Mouse (Mus musculus): ENCODE data around the gene L1cam. TPM values are rescaled to one million over a fixed set of nuclear protein-coding genes. Genes with fewer than 3 reads are reported as not detected.
A peak's percentile ranks its signal among the peaks of the same experiment; 100 is the strongest.

Gene L1cam
- polyA plus RNA-seq, 1 experiment from 2014 or later = 0.73 TPM

GRCm38 (mm10) chrX:73880194-73881035 lies 15.5 kb downstream of the L1cam start:
- Histone ChIP-seq H3K4me2 (peak overlapping the region; percentile 70), H3K27me3 (replicated peaks) (peaks cover 48% of the 10 kb centered on the region), H3K9me3 (replicated peaks) (no peaks in the 10 kb centered on the region), H3K9ac (0 out of 2 replicates have a peak overlapping the region, but pooled peaks have one; percentile 4), H3K4me1 (replicated peaks) (no peaks in the 10 kb centered on the region; the same call in 1 of the 2 replicates), H3K27ac (ENCODE audit: poor library complexity, severe bottlenecking) (no peak overlapping the region), H3K36me3 (no peaks in the 10 kb centered on the region), H3K4me3 (peak overlapping the region; percentile 50)
- WGBS = 19% methylated on average over 42 of the region's 48 CpGs
- no peak for ATAC-seq (ENCODE audit: insufficient number of reproducible peaks, low FRiP score)

GRCm38 (mm10) chrX:73877014-73877413 lies 18.9 kb downstream of the L1cam start:
- no peaks in the 10 kb centered on the region for H3K36me3 ChIP-seq
- peaks cover 39% of the 10 kb centered on the region for H3K27me3 ChIP-seq (replicated peaks)
- H3K27ac ChIP-seq (ENCODE audit: poor library complexity, severe bottlenecking) = no peak overlapping the region
- H3K4me2 ChIP-seq = no peak overlapping the region
- H3K4me3 ChIP-seq = no peak overlapping the region
- no peaks in the 10 kb centered on the region for H3K9me3 ChIP-seq (replicated peaks)
- no peaks in the 10 kb centered on the region; the same call in 1 of the 2 replicates for H3K4me1 ChIP-seq (replicated peaks)
- ATAC-seq (ENCODE audit: insufficient number of reproducible peaks, low FRiP score) = no peak
- 68% methylated on average over 1 of the region's 1 CpGs for WGBS
- H3K9ac ChIP-seq = no peak overlapping the region

GRCm38 (mm10) chrX:73875881-73876280 lies 20.0 kb downstream of the L1cam start:
- H3K9ac ChIP-seq = no peak overlapping the region
- 48% methylated on average over 2 of the region's 2 CpGs for WGBS
- peaks cover 28% of the 10 kb centered on the region for H3K27me3 ChIP-seq (replicated peaks)
- no peak overlapping the region for H3K4me3 ChIP-seq
- no peak overlapping the region for H3K27ac ChIP-seq (ENCODE audit: poor library complexity, severe bottlenecking)
- ATAC-seq (ENCODE audit: insufficient number of reproducible peaks, low FRiP score) = no peak
- H3K4me1 ChIP-seq (replicated peaks) = no peaks in the 10 kb centered on the region; the same call in 1 of the 2 replicates
- no peaks in the 10 kb centered on the region for H3K36me3 ChIP-seq
- H3K9me3 ChIP-seq (replicated peaks) = no peaks in the 10 kb centered on the region
- H3K4me2 ChIP-seq = no peak overlapping the region

GRCm38 (mm10) chrX:73871956-73872355 lies 23.9 kb downstream of the L1cam start:
- Histone ChIP-seq H3K9ac (no peak overlapping the region), H3K4me2 (no peak overlapping the region), H3K9me3 (replicated peaks) (no peaks in the 10 kb centered on the region), H3K4me3 (no peak overlapping the region), H3K36me3 (no peaks in the 10 kb centered on the region), H3K27me3 (replicated peaks) (no peaks in the 10 kb centered on the region; the same call in 1 of the 2 replicates), H3K4me1 (replicated peaks) (no peaks in the 10 kb centered on the region), H3K27ac (ENCODE audit: poor library complexity, severe bottlenecking) (no peak overlapping the region)
- 35% methylated on average over 1 of the region's 1 CpGs for WGBS
- ATAC-seq (ENCODE audit: insufficient number of reproducible peaks, low FRiP score) = no peak

GRCm38 (mm10) chrX:73871474-73871873 lies 24.4 kb downstream of the L1cam start:
- no peak for ATAC-seq (ENCODE audit: insufficient number of reproducible peaks, low FRiP score)
- Histone ChIP-seq H3K4me2 (no peak overlapping the region), H3K36me3 (no peaks in the 10 kb centered on the region), H3K4me3 (no peak overlapping the region), H3K4me1 (replicated peaks) (no peaks in the 10 kb centered on the region), H3K27me3 (replicated peaks) (no peaks in the 10 kb centered on the region; the same call in 1 of the 2 replicates), H3K9ac (no peak overlapping the region), H3K9me3 (replicated peaks) (no peaks in the 10 kb centered on the region), H3K27ac (ENCODE audit: poor library complexity, severe bottlenecking) (no peak overlapping the region)

- H3K27me3 ChIP-seq (replicated peaks) = no peaks in the 10 kb centered on the region
- H3K36me3 ChIP-seq = no peaks in the 10 kb centered on the region
- H3K4me2 ChIP-seq = no peak overlapping the region
- H3K9me3 ChIP-seq (replicated peaks) = no peaks in the 10 kb centered on the region
- H3K27ac ChIP-seq (ENCODE audit: poor library complexity, severe bottlenecking) = no peak overlapping the region
- ATAC-seq (ENCODE audit: insufficient number of reproducible peaks, low FRiP score) = no peak
- no peak overlapping the region for H3K9ac ChIP-seq
- H3K4me1 ChIP-seq (replicated peaks) = no peaks in the 10 kb centered on the region
- 15% methylated on average over 5 of the region's 5 CpGs for WGBS
- no peak overlapping the region for H3K4me3 ChIP-seq
Observed at GRCm38 (mm10) chrX:73869334-73869733, 26.6 kb downstream of the L1cam start.

- WGBS = 65% methylated on average over 1 of the region's 1 CpGs
- no peak for ATAC-seq (ENCODE audit: insufficient number of reproducible peaks, low FRiP score)
- H3K27me3 ChIP-seq (replicated peaks) = no peaks in the 10 kb centered on the region
- no peak overlapping the region for H3K9ac ChIP-seq
- no peak overlapping the region for H3K4me2 ChIP-seq
- no peak overlapping the region for H3K27ac ChIP-seq (ENCODE audit: poor library complexity, severe bottlenecking)
- no peak overlapping the region for H3K4me3 ChIP-seq
- no peaks in the 10 kb centered on the region for H3K4me1 ChIP-seq (replicated peaks)
- H3K36me3 ChIP-seq = no peaks in the 10 kb centered on the region
- no peaks in the 10 kb centered on the region for H3K9me3 ChIP-seq (replicated peaks)
Observed at GRCm38 (mm10) chrX:73867852-73868251, 28.1 kb downstream of the L1cam start.

- 32% methylated on average over 3 of the region's 3 CpGs for WGBS
- Histone ChIP-seq H3K4me2 (no peak overlapping the region), H3K4me3 (no peak overlapping the region), H3K27ac (ENCODE audit: poor library complexity, severe bottlenecking) (no peak overlapping the region), H3K36me3 (no peaks in the 10 kb centered on the region), H3K4me1 (replicated peaks) (no peaks in the 10 kb centered on the region), H3K9ac (no peak overlapping the region), H3K9me3 (replicated peaks) (no peaks in the 10 kb centered on the region), H3K27me3 (replicated peaks) (no peaks in the 10 kb centered on the region; the same call in 1 of the 2 replicates)
- no peak for ATAC-seq (ENCODE audit: insufficient number of reproducible peaks, low FRiP score)
Observed at GRCm38 (mm10) chrX:73867256-73867655, 28.6 kb downstream of the L1cam start.

- H3K4me1 ChIP-seq (replicated peaks) = no peaks in the 10 kb centered on the region
- no peak overlapping the region for H3K4me3 ChIP-seq
- no peaks in the 10 kb centered on the region for H3K9me3 ChIP-seq (replicated peaks)
- peaks cover 7% of the 10 kb centered on the region; the same call in 1 of the 2 replicates for H3K27me3 ChIP-seq (replicated peaks)
- H3K4me2 ChIP-seq = no peak overlapping the region
- no peak for ATAC-seq (ENCODE audit: insufficient number of reproducible peaks, low FRiP score)
- 61% methylated on average over 3 of the region's 3 CpGs for WGBS
- no peaks in the 10 kb centered on the region for H3K36me3 ChIP-seq
- H3K27ac ChIP-seq (ENCODE audit: poor library complexity, severe bottlenecking) = no peak overlapping the region
- no peak overlapping the region for H3K9ac ChIP-seq
Observed at GRCm38 (mm10) chrX:73864692-73865091, 31.2 kb downstream of the L1cam start.

GRCm38 (mm10) chrX:73855087-73855408 lies 40.9 kb downstream of the L1cam start:
- Histone ChIP-seq H3K9ac (no peak overlapping the region), H3K36me3 (no peaks in the 10 kb centered on the region), H3K9me3 (replicated peaks) (no peaks in the 10 kb centered on the region), H3K4me3 (no peak overlapping the region), H3K4me2 (no peak overlapping the region), H3K27me3 (replicated peaks) (peaks cover 9% of the 10 kb centered on the region; the same call in 1 of the 2 replicates), H3K27ac (ENCODE audit: poor library complexity, severe bottlenecking) (no peak overlapping the region), H3K4me1 (replicated peaks) (no peaks in the 10 kb centered on the region)
- WGBS = 38% methylated on average over 3 of the region's 3 CpGs
- no peak for ATAC-seq (ENCODE audit: insufficient number of reproducible peaks, low FRiP score)

- Histone ChIP-seq H3K4me1 (replicated peaks) (no peaks in the 10 kb centered on the region), H3K4me2 (no peak overlapping the region), H3K9me3 (replicated peaks) (no peaks in the 10 kb centered on the region), H3K27ac (ENCODE audit: poor library complexity, severe bottlenecking) (no peak overlapping the region), H3K27me3 (replicated peaks) (peaks cover 5% of the 10 kb centered on the region; the same call in 1 of the 2 replicates), H3K36me3 (no peaks in the 10 kb centered on the region), H3K4me3 (no peak overlapping the region), H3K9ac (no peak overlapping the region)
- WGBS = 70% methylated on average over 9 of the region's 9 CpGs
- no peak for ATAC-seq (ENCODE audit: insufficient number of reproducible peaks, low FRiP score)
Observed at GRCm38 (mm10) chrX:73854326-73855086, 41.4 kb downstream of the L1cam start.

Data from heart, embryonic 12.5 days (tissue).